Mouse (Mus musculus) limb, embryonic 12.5 days (tissue): Measurements from ENCODE around the gene Lypd8. TPM values are rescaled to one million over a fixed set of nuclear protein-coding genes. Genes with fewer than 3 reads are reported as not detected.
"Not testable (repeated sequence)": the region's sequence is repeated elsewhere in the genome, so short reads cannot be mapped to it uniquely, and the experiment has no call there.

Experiments used
- ATAC-seq: fragments of 200-750 bp; cut with Nextera tagmentation; 2 replicates; pipeline ENCODE4 v1.8.0; 2017; ENCODE audit warnings: low read depth, moderate TSS enrichment; ENCODE audit not compliant: insufficient number of reproducible peaks, insufficient read depth, low FRiP score, low TSS enrichment
- H3K27ac ChIP-seq: fragments of 300-500 bp; sonication (generic); 2 replicates; pipeline ENCODE4 v1.5.1; 2016; ENCODE audit warnings: mild to moderate bottlenecking, moderate library complexity
- H3K27me3 ChIP-seq: fragments of 300-500 bp; sonication (generic); 2 replicates; pipeline ENCODE4 v1.6.1; 2016; ENCODE audit warnings: mild to moderate bottlenecking, moderate library complexity
- H3K36me3 ChIP-seq: fragments of 300-500 bp; sonication (generic); 2 replicates; pipeline ENCODE4 v1.6.1; 2016; ENCODE audit warnings: mild to moderate bottlenecking, moderate library complexity
- H3K4me1 ChIP-seq: fragments of 300-500 bp; sonication (generic); replicated peaks from 2 replicates; pipeline ENCODE4 v1.6.1; 2016
- H3K4me2 ChIP-seq: fragments of 300-500 bp; sonication (generic); 2 replicates; pipeline ENCODE4 v1.6.1; 2016; ENCODE audit warnings: mild to moderate bottlenecking, moderate library complexity
- H3K4me3 ChIP-seq: fragments of 300-500 bp; sonication (generic); replicated peaks from 2 replicates; pipeline ENCODE4 v1.5.1; 2016; ENCODE audit warnings: mild to moderate bottlenecking
- H3K9ac ChIP-seq: fragments of 300-500 bp; sonication (generic); replicated peaks from 2 replicates; pipeline ENCODE4 v1.6.1; 2016; ENCODE audit warnings: mild to moderate bottlenecking, moderate library complexity
- H3K9me3 ChIP-seq: fragments of 300-500 bp; sonication (generic); 2 replicates; pipeline ENCODE4 v1.6.1; 2016; ENCODE audit warnings: mild to moderate bottlenecking, moderate library complexity
- WGBS: fragments of 180-500 bp; shearing (Covaris S2); methylation state at CpG from one replicate; pipeline ENCODE4 v1.1.7; 2016; 5-methylcytosine and 5-hydroxymethylcytosine counted together
- polyA plus RNA-seq: library from polyadenylated mRNA; unstranded; fragments of >200 nt; fragmentation: Nextera tagmentation; extraction: Ambion mirVana; gene quantifications from 2 replicates; pipeline ENCODE4 v1.2.1, GENCODE M21; 2016

Gene Lypd8
- polyA plus RNA-seq, 1 experiment from 2014 or later = not detected

- 75% methylated on average over 3 of the region's 3 CpGs for WGBS
- Histone ChIP-seq H3K4me1 (no peaks in the 10 kb centered on the region), H3K9ac (no peak overlapping the region)
Measured at GRCm38 (mm10) chr11:58353709-58354108, 25.1 kb upstream of the Lypd8 start.

GRCm38 (mm10) chr11:58354476-58354875 is 24.4 kb upstream of the Lypd8 start:
- Histone ChIP-seq H3K4me2 (no peak overlapping the region), H3K27me3 (no peaks in the 10 kb centered on the region), H3K36me3 (no peaks in the 10 kb centered on the region), H3K9me3 (no peaks in the 10 kb centered on the region), H3K4me3 (no peak overlapping the region), H3K27ac (no peak overlapping the region), H3K9ac (no peak overlapping the region), H3K4me1 (no peaks in the 10 kb centered on the region)
- ATAC-seq = no peak
- WGBS = 68% methylated on average over 10 of the region's 10 CpGs

More at GRCm38 (mm10) chr11:58353709-58354108, 25.1 kb upstream of the Lypd8 start:
- no peak overlapping the region for H3K4me3 ChIP-seq
- no peaks in the 10 kb centered on the region for H3K9me3 ChIP-seq
- ATAC-seq = no peak
- H3K36me3 ChIP-seq = peaks cover 5% of the 10 kb centered on the region; the same call in 1 of the 2 replicates
- H3K27ac ChIP-seq = no peak overlapping the region
- H3K27me3 ChIP-seq = no peaks in the 10 kb centered on the region
- H3K4me2 ChIP-seq = no peak overlapping the region

GRCm38 (mm10) chr11:58354927-58355326 is 23.9 kb upstream of the Lypd8 start:
- WGBS = 73% methylated on average over 3 of the region's 3 CpGs
- H3K27ac ChIP-seq = no peak overlapping the region

GRCm38 (mm10) chr11:58357042-58357441 is 21.8 kb upstream of the Lypd8 start:
- H3K27ac ChIP-seq = no peak overlapping the region
- no peaks in the 10 kb centered on the region for H3K4me1 ChIP-seq
- H3K4me3 ChIP-seq = no peak overlapping the region
- H3K9me3 ChIP-seq = no peaks in the 10 kb centered on the region
- no peaks in the 10 kb centered on the region for H3K36me3 ChIP-seq
- H3K4me2 ChIP-seq = no peak overlapping the region
- H3K27me3 ChIP-seq = no peaks in the 10 kb centered on the region
- no peak for ATAC-seq
- H3K9ac ChIP-seq = no peak overlapping the region
- 91% methylated on average over 3 of the region's 3 CpGs for WGBS

More at GRCm38 (mm10) chr11:58354927-58355326, 23.9 kb upstream of the Lypd8 start:
- Histone ChIP-seq H3K27me3 (no peaks in the 10 kb centered on the region), H3K4me3 (no peak overlapping the region), H3K9me3 (no peaks in the 10 kb centered on the region), H3K9ac (no peak overlapping the region), H3K4me2 (no peak overlapping the region), H3K36me3 (no peaks in the 10 kb centered on the region), H3K4me1 (no peaks in the 10 kb centered on the region)
- no peak for ATAC-seq

- no peak overlapping the region for H3K27ac ChIP-seq
- H3K4me2 ChIP-seq = no peak overlapping the region
- no peaks in the 10 kb centered on the region for H3K9me3 ChIP-seq
- no peaks in the 10 kb centered on the region for H3K36me3 ChIP-seq
- WGBS = 79% methylated on average over 6 of the region's 6 CpGs
- H3K27me3 ChIP-seq = no peaks in the 10 kb centered on the region
- no peak overlapping the region for H3K4me3 ChIP-seq
- ATAC-seq = no peak
- no peaks in the 10 kb centered on the region for H3K4me1 ChIP-seq
- no peak overlapping the region for H3K9ac ChIP-seq
Measured at GRCm38 (mm10) chr11:58357844-58358534, 20.9 kb upstream of the Lypd8 start.

GRCm38 (mm10) chr11:58362562-58362961 is 16.3 kb upstream of the Lypd8 start:
- not testable (repeated sequence) for H3K36me3 ChIP-seq

GRCm38 (mm10) chr11:58364454-58364853 is 14.4 kb upstream of the Lypd8 start:
- Histone ChIP-seq H3K4me3 (no peak overlapping the region), H3K36me3 (no peaks in the 10 kb centered on the region), H3K4me1 (no peaks in the 10 kb centered on the region), H3K9ac (no peak overlapping the region), H3K4me2 (no peak overlapping the region), H3K9me3 (no peaks in the 10 kb centered on the region), H3K27me3 (no peaks in the 10 kb centered on the region), H3K27ac (no peak overlapping the region)
- ATAC-seq = no peak
- WGBS = 60% methylated on average over 3 of the region's 3 CpGs

More at GRCm38 (mm10) chr11:58362562-58362961, 16.3 kb upstream of the Lypd8 start:
- not testable (repeated sequence) for ATAC-seq, H3K4me2 ChIP-seq, H3K27me3 ChIP-seq, H3K27ac ChIP-seq, H3K9me3 ChIP-seq, H3K4me1 ChIP-seq, H3K9ac ChIP-seq, H3K4me3 ChIP-seq
- no CpG with 5 or more reads among the region's 6 CpGs for WGBS

GRCm38 (mm10) chr11:58366191-58366590 is 12.7 kb upstream of the Lypd8 start:
- no CpG with 5 or more reads among the region's 6 CpGs for WGBS
- not testable (repeated sequence) for ATAC-seq, H3K4me3 ChIP-seq, H3K4me2 ChIP-seq, H3K9me3 ChIP-seq, H3K27ac ChIP-seq, H3K4me1 ChIP-seq, H3K9ac ChIP-seq, H3K36me3 ChIP-seq, H3K27me3 ChIP-seq

- no peak overlapping the region for H3K4me2 ChIP-seq
- no peaks in the 10 kb centered on the region for H3K9me3 ChIP-seq
- WGBS = 81% methylated on average over 2 of the region's 2 CpGs
- H3K4me3 ChIP-seq = no peak overlapping the region
- no peaks in the 10 kb centered on the region for H3K36me3 ChIP-seq
- no peak for ATAC-seq
- H3K4me1 ChIP-seq = no peaks in the 10 kb centered on the region
- H3K27ac ChIP-seq = no peak overlapping the region
- no peaks in the 10 kb centered on the region for H3K27me3 ChIP-seq
- H3K9ac ChIP-seq = no peak overlapping the region
Measured at GRCm38 (mm10) chr11:58377273-58377672, 1.6 kb upstream of the Lypd8 start.

- no peak overlapping the region for H3K4me2 ChIP-seq
- H3K36me3 ChIP-seq = no peaks in the 10 kb centered on the region
- no peak overlapping the region for H3K27ac ChIP-seq
- H3K4me3 ChIP-seq = no peak overlapping the region
- no peaks in the 10 kb centered on the region for H3K4me1 ChIP-seq
- WGBS = 79% methylated on average over 1 of the region's 1 CpGs
- H3K9me3 ChIP-seq = no peaks in the 10 kb centered on the region
- no peak for ATAC-seq
- no peak overlapping the region for H3K9ac ChIP-seq
- no peaks in the 10 kb centered on the region for H3K27me3 ChIP-seq
Measured at GRCm38 (mm10) chr11:58377686-58378085, 1.2 kb upstream of the Lypd8 start.

- no peaks in the 10 kb centered on the region for H3K4me1 ChIP-seq
- H3K9me3 ChIP-seq = no peaks in the 10 kb centered on the region
- ATAC-seq = no peak
- H3K27me3 ChIP-seq = no peaks in the 10 kb centered on the region
- H3K27ac ChIP-seq = no peak overlapping the region
- no peaks in the 10 kb centered on the region for H3K36me3 ChIP-seq
- 84% methylated on average over 1 of the region's 1 CpGs for WGBS
- H3K4me3 ChIP-seq = no peak overlapping the region
- no peak overlapping the region for H3K9ac ChIP-seq
- no peak overlapping the region for H3K4me2 ChIP-seq
Measured at GRCm38 (mm10) chr11:58379516-58379915, 673 bp downstream of the Lypd8 start.

GRCm38 (mm10) chr11:58382471-58382870 is 3.6 kb downstream of the Lypd8 start:
- Histone ChIP-seq H3K4me3 (no peak overlapping the region), H3K9ac (no peak overlapping the region), H3K27me3 (no peaks in the 10 kb centered on the region), H3K9me3 (no peaks in the 10 kb centered on the region), H3K4me1 (no peaks in the 10 kb centered on the region), H3K36me3 (no peaks in the 10 kb centered on the region), H3K4me2 (no peak overlapping the region), H3K27ac (no peak overlapping the region)
- 92% methylated on average over 6 of the region's 6 CpGs for WGBS
- ATAC-seq = no peak
